Mouse (Mus musculus): Measurements from ENCODE around the gene Nbea.
"Not testable (repeated sequence)": the region's sequence is repeated elsewhere in the genome, so short reads cannot be mapped to it uniquely, and the experiment has no call there.

Gene Nbea

DNA sequence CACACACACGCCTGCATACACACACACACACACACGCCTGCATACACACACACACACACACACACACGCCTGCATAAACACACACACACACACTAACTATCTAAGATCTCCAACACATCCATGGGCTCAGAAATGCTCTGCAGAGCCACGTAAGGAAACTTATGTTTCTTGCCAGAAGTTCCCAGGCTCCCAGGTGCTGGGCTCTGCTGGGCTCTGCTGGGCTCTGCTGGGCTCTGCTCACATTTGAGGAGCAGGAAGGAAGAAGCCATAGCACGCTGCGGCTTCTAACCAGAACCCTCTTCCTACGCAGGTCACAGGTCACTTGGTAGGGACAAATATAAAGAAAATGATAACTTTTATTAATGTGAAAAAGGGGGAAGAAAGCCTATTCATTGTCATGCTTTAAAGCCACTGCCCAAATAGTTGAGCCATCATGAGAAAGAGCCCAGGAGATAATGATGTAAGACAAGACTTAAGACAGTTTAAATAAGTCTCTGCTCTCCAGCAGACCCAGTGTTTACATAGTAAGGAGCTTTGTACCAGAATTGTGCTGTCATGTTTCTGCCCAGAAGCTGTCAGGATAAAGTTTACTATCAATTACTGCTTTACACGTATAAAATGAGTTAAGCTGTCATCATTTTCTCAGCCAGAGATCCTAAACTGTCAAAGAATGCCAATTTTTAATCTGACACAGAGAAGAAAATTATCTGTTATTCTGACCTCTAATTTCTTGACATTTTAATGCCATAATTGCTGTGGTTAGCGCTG is 521.6 kb downstream of the Nbea start:
- DNase-seq (ENCODE audit: low spot score in 2 of 2): peak in 1 of 2 experiments; percentile 5

DNA sequence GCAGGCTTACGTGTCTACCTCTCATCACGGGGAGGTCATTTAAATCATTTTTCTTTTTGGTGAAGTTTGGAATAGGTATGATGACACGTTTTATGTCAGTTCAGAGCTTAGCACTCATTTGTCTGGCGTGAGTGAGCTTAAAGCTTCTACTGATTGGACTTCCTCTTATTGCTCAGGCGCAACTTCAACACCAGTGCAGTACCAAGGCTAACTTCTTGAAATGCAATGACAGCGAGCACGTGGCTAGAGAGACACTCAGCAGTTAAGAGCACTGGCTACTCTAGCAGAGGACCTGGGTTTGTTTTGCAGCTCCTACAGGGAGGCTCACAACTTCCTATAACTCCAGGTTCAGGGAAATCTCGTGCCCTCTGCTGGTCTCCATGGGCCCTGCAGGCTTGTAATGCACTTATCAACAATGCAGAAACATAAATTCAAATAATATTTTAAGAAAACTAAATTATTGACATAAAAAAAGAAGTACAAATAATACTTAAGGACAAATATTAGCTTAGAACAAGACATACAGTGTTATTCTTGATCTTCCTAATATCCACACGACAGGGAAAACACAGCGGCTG is 523.2 kb downstream of the Nbea start:
- DNase-seq (ENCODE audit: low spot score in 2 of 2): no peak

- peak in 1 of 2 experiments; percentile 6 for DNase-seq (ENCODE audit: low spot score in 2 of 2)
Observed at GRCm38 (mm10) chr3:55659558-55660215, 523.8 kb downstream of the Nbea start.

DNA sequence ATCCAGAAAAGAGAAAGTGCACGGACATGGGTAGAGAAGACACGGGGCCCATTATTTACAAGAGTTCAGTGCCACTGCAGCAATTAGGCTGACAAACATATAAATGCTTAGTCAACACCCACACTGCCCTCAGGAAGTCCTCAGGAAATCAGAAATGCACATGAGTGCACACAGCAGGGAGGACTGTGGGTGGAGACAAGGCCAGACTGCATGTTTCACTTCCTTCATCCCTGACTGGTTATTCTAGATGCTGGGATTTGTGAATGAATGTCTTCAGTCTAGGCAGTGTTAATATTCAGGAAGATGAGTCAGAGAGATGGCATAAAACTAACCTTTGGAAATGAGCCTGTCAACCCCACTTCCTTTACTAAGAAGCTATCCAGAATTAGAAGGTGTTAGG is 531.2 kb downstream of the Nbea start:
- DNase-seq (ENCODE audit: low spot score in 2 of 2): no peak

GRCm38 (mm10) chr3:55651877-55652276 is 531.6 kb downstream of the Nbea start:
- no peak for DNase-seq (ENCODE audit: low spot score in 2 of 2)

GRCm38 (mm10) chr3:55649541-55649940 is 534.0 kb downstream of the Nbea start:
- DNase-seq (ENCODE audit: low spot score in 2 of 2): no peak

DNA sequence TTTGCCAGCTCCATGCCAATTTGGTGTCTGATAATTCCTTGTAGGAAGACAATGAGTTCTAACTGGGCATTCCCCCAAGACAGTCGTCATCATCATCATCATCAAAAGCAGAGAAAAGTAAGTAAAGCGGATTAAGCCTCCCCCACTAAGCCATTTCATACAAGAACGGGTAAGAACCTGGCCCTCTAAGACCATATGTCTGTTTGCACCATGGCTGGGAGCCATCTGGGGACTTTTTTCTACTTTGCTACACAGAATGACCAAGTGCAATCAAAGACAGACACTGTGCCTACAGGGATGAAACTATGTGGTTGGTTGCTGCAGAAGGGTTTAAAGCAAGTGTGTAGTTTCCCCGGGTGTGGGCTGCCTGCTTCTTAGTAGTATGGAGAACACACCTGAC is 535.2 kb downstream of the Nbea start:
- DNase-seq (ENCODE audit: low spot score in 2 of 2): no peak

GRCm38 (mm10) chr3:55647176-55647575 is 536.3 kb downstream of the Nbea start:
- no peak for DNase-seq (ENCODE audit: low spot score in 2 of 2)

- DNase-seq (ENCODE audit: low spot score in 2 of 2): no peak
Observed at GRCm38 (mm10) chr3:55646437-55646836, 537.1 kb downstream of the Nbea start.

- no peak for DNase-seq (ENCODE audit: low spot score in 2 of 2)
Observed at GRCm38 (mm10) chr3:55644035-55644618, 539.4 kb downstream of the Nbea start.

DNA sequence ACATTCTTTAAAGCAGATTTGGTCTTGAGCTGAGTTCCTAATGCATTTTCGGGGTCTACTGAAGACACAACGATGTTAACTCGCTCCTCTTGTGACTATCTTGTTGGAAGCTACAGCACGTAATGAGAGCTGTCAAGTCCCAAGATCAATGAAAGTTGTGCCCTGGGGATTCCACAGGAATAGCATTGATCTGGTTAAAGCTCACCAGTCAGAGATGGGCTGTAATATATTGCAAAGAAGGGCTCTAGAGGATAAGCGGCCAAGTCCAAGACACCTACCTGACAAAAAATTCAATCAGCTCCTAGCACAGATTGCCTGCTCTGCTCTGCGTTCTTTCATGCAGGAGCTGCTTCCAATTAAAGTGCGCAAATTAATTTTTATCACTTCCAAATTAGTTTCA is 545.8 kb downstream of the Nbea start:
- no peak for DNase-seq (ENCODE audit: low spot score in 2 of 2)

- DNase-seq (ENCODE audit: low spot score in 2 of 2): no peak
Observed at GRCm38 (mm10) chr3:55635542-55636172, 547.8 kb downstream of the Nbea start.

- DNase-seq (ENCODE audit: low spot score in 2 of 2): no peak
Observed at GRCm38 (mm10) chr3:55627054-55627453, 556.4 kb downstream of the Nbea start.

GRCm38 (mm10) chr3:55621958-55622357 is 561.5 kb downstream of the Nbea start:
- DNase-seq (ENCODE audit: low spot score in 2 of 2): not testable (repeated sequence)

- no peak for DNase-seq (ENCODE audit: low spot score in 2 of 2)
Observed at GRCm38 (mm10) chr3:55618396-55618795, 565.1 kb downstream of the Nbea start.

DNA sequence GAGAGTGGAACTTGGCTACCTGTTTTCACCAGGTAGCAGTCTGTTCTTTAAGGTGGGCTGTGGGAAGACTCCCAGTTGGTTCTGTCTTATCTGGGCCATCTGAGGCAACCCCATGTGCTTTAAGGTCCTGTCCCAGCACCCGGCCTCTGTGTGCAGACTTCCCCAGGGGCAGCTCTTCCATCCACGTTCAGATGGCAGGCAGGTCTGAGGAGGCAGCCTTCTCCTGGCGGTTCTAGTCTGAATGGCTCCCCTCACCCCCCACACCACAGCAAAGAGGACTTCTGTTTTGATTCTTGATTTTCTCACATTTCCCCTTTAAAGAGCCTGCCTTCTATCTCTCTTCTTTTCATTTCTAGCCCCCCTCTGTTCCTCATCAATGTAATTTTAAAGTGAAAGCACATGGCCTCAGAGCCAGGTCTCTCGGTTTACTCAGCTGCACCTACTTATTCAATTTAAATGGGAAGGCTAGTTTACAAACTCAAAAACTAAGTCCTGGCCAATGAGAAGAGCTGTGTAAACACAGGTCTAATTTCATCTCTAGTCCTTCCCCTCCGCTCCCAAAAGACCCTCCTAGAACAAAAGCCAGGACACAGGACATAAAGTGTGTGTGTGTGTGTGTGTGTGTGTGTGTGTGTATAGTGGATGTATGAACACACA is 570.9 kb downstream of the Nbea start:
- DNase-seq (ENCODE audit: low spot score in 2 of 2): no peak

DNA sequence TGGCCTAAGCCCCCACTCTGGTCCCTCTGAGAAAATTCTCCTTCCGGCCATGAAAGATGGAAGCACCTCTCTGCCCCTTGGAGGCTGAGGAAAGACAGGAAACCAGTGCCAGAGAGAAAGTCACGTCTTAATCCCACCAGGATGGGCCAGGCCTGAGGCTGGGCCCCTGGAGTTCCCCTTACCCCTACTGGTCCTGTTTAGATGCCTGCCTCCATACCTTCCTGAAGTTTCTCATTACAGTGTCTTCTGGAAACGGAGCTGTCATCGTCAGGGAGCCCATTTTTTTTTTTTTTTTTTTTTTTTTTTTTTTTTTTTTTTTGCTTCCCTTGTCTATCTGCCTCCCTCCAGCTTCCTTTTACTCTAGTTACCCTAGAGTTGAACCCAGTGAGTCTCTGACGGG is 571.5 kb downstream of the Nbea start:
- DNase-seq (ENCODE audit: low spot score in 2 of 2): no peak

DNA sequence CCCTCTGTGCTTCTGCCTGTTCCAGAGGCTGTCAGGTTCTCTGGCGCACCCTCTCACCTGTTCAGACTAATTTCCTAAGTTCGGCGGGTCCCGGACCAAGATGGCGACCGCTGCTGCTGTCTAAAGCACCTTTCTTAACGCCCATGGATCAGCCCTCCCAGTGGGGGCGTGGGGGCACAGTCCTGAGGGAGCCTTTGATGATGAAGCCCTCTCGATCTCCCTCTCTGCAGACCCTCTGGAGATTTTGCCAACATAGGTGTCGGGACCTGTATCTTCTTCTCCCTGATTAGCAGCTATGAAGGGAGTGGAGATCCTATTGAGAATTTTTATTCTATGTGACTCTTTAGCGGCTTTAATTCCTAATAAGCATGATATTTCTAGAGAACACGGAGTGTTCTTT is 573.3 kb downstream of the Nbea start:
- DNase-seq (ENCODE audit: low spot score in 2 of 2): no peak

DNA sequence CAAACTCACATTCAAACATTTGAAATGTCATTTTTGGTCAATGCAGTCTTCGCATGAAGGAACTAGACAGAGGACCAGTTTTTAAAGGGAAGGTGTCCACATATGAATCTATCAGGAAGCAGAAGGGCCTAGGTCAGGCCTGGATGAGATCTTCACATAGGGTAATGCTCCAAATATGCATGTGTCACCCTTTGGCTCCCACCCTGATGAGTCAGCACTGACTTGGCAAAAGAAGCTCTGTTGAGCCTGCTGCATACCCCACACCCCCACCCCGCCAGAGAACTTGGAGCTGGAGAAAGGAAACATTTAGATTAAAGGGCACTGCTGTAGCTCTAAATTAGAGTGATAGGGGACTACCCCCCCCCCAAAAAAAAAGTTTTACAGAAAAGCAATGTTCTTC is 583.2 kb downstream of the Nbea start:
- no peak for DNase-seq (ENCODE audit: low spot score in 2 of 2)

- no peak for DNase-seq (ENCODE audit: low spot score in 2 of 2)
Observed at GRCm38 (mm10) chr3:55599366-55600085, 584.0 kb downstream of the Nbea start.

GRCm38 (mm10) chr3:55598681-55599080 is 584.8 kb downstream of the Nbea start:
- no peak for DNase-seq (ENCODE audit: low spot score in 2 of 2)

Data from thymus, postnatal 10 days (tissue).